Mouse (Mus musculus) heart, adult 2 months (tissue): ENCODE measurements around the gene Sash3.

Experiments
- CTCF ChIP-seq: fragments of 200-600 bp; IDR thresholded peaks from 2 replicates; pipeline ENCODE4 v1.8.1; 2022; ENCODE audit warnings: antibody characterized with exemption, mild to moderate bottlenecking, moderate library complexity
- POLR2A ChIP-seq: fragments of 200-500 bp; IDR thresholded peaks from 2 replicates; pipeline ENCODE4 v1.6.1; 2011; ENCODE audit warnings: mild to moderate bottlenecking, low read depth, low read length, control low read depth; ENCODE audit not compliant: insufficient read depth

- TF ChIP-seq POLR2A (no peak), CTCF (peak; percentile 86)
Measured at GRCm38 (mm10) chrX:48124132-48125071, 21.8 kb upstream of the Sash3 start.
